Mouse (Mus musculus) lung, adult 2 months (tissue): Measurements from ENCODE around the gene Svip.

Experiments used
- CTCF ChIP-seq: fragments of 200-500 bp; IDR thresholded peaks from 2 replicates; pipeline ENCODE4 v1.5.1; 2011; ENCODE audit warnings: mild to moderate bottlenecking, low read length, control low read depth; ENCODE audit not compliant: insufficient read depth
- POLR2A ChIP-seq: fragments of 200-500 bp; IDR thresholded peaks from 2 replicates; pipeline ENCODE4 v1.6.1; 2011; ENCODE audit warnings: low read depth, mild to moderate bottlenecking, control low read depth, low read length, borderline replicate concordance; ENCODE audit errors: extremely low read depth

GRCm38 (mm10) chr7:51979271-51979670 is 26.5 kb downstream of the Svip start:
- TF ChIP-seq POLR2A (no peak), CTCF (peak; percentile 17; the same call in 1 of the 2 replicates)
